Mouse (Mus musculus) lung, postnatal 25 days (tissue): ENCODE results near the gene 4930444G20Rik.
"Not testable (repeated sequence)": the region's sequence is repeated elsewhere in the genome, so short reads cannot be mapped to it uniquely, and the experiment has no call there.

Experiments used
- DNase-seq: peaks from one replicate; pipeline ENCODE4 v3.0.0; 2022; ENCODE audit warnings: low spot score

The 4930444G20Rik gene

GRCm38 (mm10) chr10:22067979-22068378 is at the start of gene 4930444G20Rik:
Gene 4930444G20Rik (minus strand): TSS chr10:22068079.
- DNase-seq: not testable (repeated sequence)

GRCm38 (mm10) chr10:22074531-22074930 is 6.7 kb upstream of the 4930444G20Rik start:
- DNase-seq: no peak

GRCm38 (mm10) chr10:22072739-22073138 is 4.9 kb upstream of the 4930444G20Rik start:
- DNase-seq: no peak

GRCm38 (mm10) chr10:22070576-22070975 is 2.7 kb upstream of the 4930444G20Rik start:
- no peak for DNase-seq

- no peak for DNase-seq
Observed at GRCm38 (mm10) chr10:22070168-22070567, 2.3 kb upstream of the 4930444G20Rik start.

- DNase-seq: no peak
Observed at GRCm38 (mm10) chr10:22059415-22059814, 8.5 kb downstream of the 4930444G20Rik start.

GRCm38 (mm10) chr10:22059026-22059325 is 8.9 kb downstream of the 4930444G20Rik start:
- DNase-seq: no peak

- peak; percentile 94 for DNase-seq
Observed at GRCm38 (mm10) chr10:22058218-22059025, 9.5 kb downstream of the 4930444G20Rik start.

- no peak for DNase-seq
Observed at GRCm38 (mm10) chr10:22055308-22055707, 12.6 kb downstream of the 4930444G20Rik start.

GRCm38 (mm10) chr10:22036256-22036655 is 31.6 kb downstream of the 4930444G20Rik start:
- DNase-seq: peak; percentile 38

- peak; percentile 24 for DNase-seq
Observed at GRCm38 (mm10) chr10:22034303-22034702, 33.6 kb downstream of the 4930444G20Rik start.

GRCm38 (mm10) chr10:22018618-22019017 is 49.3 kb downstream of the 4930444G20Rik start:
- no peak for DNase-seq

- DNase-seq: no peak
Observed at GRCm38 (mm10) chr10:22017469-22018159, 50.3 kb downstream of the 4930444G20Rik start.
